Mouse (Mus musculus): Measurements from ENCODE around the gene 1700080E11Rik. TPM values are rescaled to one million over a fixed set of nuclear protein-coding genes. Genes with fewer than 3 reads are reported as not detected.
A peak's percentile ranks its signal among the peaks of the same experiment; 100 is the strongest.

Gene 1700080E11Rik
- polyA plus RNA-seq (2015; fragmentation: Nextera tagmentation; extraction: Ambion mirVana): not detected in 2 replicates

DNA sequence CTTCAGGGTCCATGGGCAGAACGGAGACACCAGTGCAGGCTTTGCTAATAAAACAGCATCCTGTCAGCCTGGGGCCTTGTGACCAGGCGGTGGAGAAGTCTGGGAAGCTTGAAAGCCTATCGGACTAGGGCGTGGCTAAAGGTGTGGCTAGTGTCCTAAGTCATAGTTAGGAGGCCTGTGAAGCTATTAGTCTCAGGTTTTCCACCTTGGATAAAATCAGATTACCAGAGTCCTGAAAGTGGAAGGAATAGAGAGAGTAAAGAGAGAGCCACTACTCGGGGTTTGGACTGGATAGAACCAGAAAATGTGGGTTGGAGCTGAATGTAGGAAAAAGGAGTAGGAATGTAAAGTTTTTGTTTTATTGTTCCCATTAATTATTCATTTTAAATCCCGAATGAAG lies at the start of gene 1700080E11Rik:
Gene 1700080E11Rik, minus strand, starts transcription at position 101 of the 400 bp plus-strand sequence.
- Histone ChIP-seq H3K9me3 (ENCODE audit: control insufficient read depth, low read length) (no peaks in the 10 kb centered on the region), H3K4me3 (replicated peaks; ENCODE audit: low read length) (no peak within 1 kb of the TSS), H3K9ac (replicated peaks; ENCODE audit: low read depth, low read length) (no peak within 1 kb of the TSS), H3K4me1 (replicated peaks; ENCODE audit: control insufficient read depth, insufficient read depth, low read length) (no peaks in the 10 kb centered on the region), H3K27me3 (replicated peaks; ENCODE audit: control insufficient read depth, insufficient read depth, low read length) (no peaks in the 10 kb centered on the region), H3K4me2 (ENCODE audit: low read length) (no peak within 1 kb of the TSS), H3K36me3 (ENCODE audit: control insufficient read depth, insufficient read depth) (no peaks in the 10 kb centered on the region), H3K27ac (ENCODE audit: low read length) (no peak within 1 kb of the TSS)
- no peak for ATAC-seq
- WGBS: 77% methylated on average over 6 of the region's 6 CpGs

DNA sequence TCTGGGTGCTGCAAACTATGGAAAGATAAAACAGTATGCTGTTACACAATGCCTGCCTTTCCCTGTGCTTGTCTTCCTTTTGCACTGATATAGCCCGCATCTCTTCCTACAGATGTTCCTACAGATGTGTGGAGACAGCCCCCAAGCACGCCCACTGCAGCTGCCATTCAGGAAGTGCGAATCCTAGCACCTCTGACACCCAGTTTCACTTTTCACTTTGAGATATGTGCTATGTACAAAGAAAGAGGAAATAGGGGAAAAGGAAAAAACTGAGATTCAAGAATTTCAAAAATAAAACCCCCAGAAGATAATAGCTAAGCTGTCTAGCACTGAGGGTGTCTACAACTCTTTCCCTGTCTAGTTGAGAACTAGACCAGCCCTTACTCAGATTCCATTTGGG lies 41.8 kb upstream of the 1700080E11Rik start:
- Histone ChIP-seq H3K27me3 (replicated peaks; ENCODE audit: control insufficient read depth, insufficient read depth, low read length) (no peaks in the 10 kb centered on the region), H3K4me1 (replicated peaks; ENCODE audit: control insufficient read depth, insufficient read depth, low read length) (no peaks in the 10 kb centered on the region), H3K9me3 (ENCODE audit: control insufficient read depth, low read length) (no peaks in the 10 kb centered on the region), H3K4me2 (ENCODE audit: low read length) (no peak overlapping the region), H3K9ac (replicated peaks; ENCODE audit: low read depth, low read length) (no peak overlapping the region), H3K36me3 (ENCODE audit: control insufficient read depth, insufficient read depth) (no peaks in the 10 kb centered on the region), H3K27ac (ENCODE audit: low read length) (no peak overlapping the region), H3K4me3 (replicated peaks; ENCODE audit: low read length) (no peak overlapping the region)
- 88% methylated on average over 3 of the region's 3 CpGs for WGBS
- no peak for ATAC-seq

DNA sequence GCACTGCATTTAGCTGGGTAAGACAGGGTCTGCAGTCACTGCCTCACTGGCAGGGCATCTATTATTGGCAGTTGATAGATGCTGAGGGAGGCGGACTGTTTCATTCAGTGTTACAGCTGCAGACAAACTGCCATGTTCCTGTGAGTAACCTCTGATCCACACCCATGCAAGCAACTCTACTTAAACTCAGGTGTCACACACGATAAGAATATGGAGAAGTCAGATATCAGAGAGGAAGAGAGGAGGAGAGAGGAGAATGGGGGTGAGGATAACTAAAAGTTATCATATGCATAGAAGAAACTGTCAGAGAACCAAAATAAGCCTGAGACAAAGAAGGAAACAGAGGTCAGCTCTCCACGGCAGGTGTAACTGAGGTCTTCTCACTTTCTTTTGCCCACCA lies 37.5 kb upstream of the 1700080E11Rik start:
- Histone ChIP-seq H3K27ac (ENCODE audit: low read length) (no peak overlapping the region), H3K9ac (replicated peaks; ENCODE audit: low read depth, low read length) (no peak overlapping the region), H3K4me3 (replicated peaks; ENCODE audit: low read length) (no peak overlapping the region), H3K4me2 (ENCODE audit: low read length) (no peak overlapping the region), H3K4me1 (replicated peaks; ENCODE audit: control insufficient read depth, insufficient read depth, low read length) (no peaks in the 10 kb centered on the region), H3K27me3 (replicated peaks; ENCODE audit: control insufficient read depth, insufficient read depth, low read length) (no peaks in the 10 kb centered on the region), H3K36me3 (ENCODE audit: control insufficient read depth, insufficient read depth) (no peaks in the 10 kb centered on the region), H3K9me3 (ENCODE audit: control insufficient read depth, low read length) (no peaks in the 10 kb centered on the region)
- ATAC-seq: no peak
- 94% methylated on average over 3 of the region's 3 CpGs for WGBS

DNA sequence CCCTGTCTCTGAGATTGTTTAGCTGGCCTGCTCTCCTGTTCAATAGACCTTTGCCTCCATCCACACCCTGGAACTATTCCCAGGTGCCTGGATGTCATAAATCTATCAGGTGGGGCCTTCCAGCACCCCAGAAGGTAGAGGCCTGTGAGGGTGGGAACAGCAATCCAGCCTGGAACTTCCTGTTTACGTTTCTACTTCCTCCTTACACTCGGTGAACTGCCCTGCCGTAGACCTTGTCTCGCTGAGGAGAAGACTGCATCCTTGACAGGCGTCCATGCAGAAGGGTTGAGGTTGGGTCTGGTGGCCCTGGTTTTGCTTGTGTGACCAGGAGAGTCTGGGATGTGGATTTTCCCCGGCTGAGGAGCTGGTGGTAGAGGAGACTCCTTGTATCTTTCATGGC lies 5.7 kb downstream of the 1700080E11Rik start:
- Histone ChIP-seq H3K4me3 (replicated peaks; ENCODE audit: low read length) (no peak overlapping the region), H3K4me2 (ENCODE audit: low read length) (no peak overlapping the region), H3K9ac (replicated peaks; ENCODE audit: low read depth, low read length) (no peak overlapping the region), H3K4me1 (replicated peaks; ENCODE audit: control insufficient read depth, insufficient read depth, low read length) (no peaks in the 10 kb centered on the region), H3K36me3 (ENCODE audit: control insufficient read depth, insufficient read depth) (no peaks in the 10 kb centered on the region), H3K27ac (ENCODE audit: low read length) (no peak overlapping the region), H3K9me3 (ENCODE audit: control insufficient read depth, low read length) (no peaks in the 10 kb centered on the region), H3K27me3 (replicated peaks; ENCODE audit: control insufficient read depth, insufficient read depth, low read length) (no peaks in the 10 kb centered on the region)
- ATAC-seq: no peak
- WGBS: 84% methylated on average over 6 of the region's 6 CpGs

DNA sequence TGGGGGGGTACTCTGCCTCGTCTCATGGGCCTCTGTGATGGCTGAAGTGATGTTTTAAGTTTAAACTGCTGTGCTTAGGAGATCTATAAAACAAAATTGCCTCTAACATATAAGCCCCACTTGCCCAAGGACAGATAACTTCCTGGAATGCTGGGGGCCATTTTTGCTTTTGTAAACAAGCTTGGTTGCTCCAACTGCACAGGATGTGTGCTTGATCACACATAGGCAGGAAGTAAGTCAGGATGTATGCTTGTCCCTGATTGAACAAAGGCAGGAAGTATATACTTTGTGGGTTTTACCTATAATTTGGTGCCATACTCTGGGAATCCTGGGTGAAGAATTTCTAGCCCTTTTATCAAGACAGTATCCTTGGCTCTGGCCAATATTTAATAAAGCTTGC lies 8.5 kb downstream of the 1700080E11Rik start:
- H3K9ac ChIP-seq (replicated peaks; ENCODE audit: low read depth, low read length): no peak overlapping the region
- no peaks in the 10 kb centered on the region for H3K27me3 ChIP-seq (replicated peaks; ENCODE audit: control insufficient read depth, insufficient read depth, low read length)
- no peak overlapping the region for H3K4me2 ChIP-seq (ENCODE audit: low read length)
- peaks cover 4% of the 10 kb centered on the region for H3K4me1 ChIP-seq (replicated peaks; ENCODE audit: control insufficient read depth, insufficient read depth, low read length)
- no peaks in the 10 kb centered on the region for H3K36me3 ChIP-seq (ENCODE audit: control insufficient read depth, insufficient read depth)
- H3K4me3 ChIP-seq (replicated peaks; ENCODE audit: low read length): no peak overlapping the region
- WGBS: 26% methylated on average over 1 of the region's 1 CpGs
- ATAC-seq: no peak
- no peak overlapping the region for H3K27ac ChIP-seq (ENCODE audit: low read length)
- H3K9me3 ChIP-seq (ENCODE audit: control insufficient read depth, low read length): no peaks in the 10 kb centered on the region

DNA sequence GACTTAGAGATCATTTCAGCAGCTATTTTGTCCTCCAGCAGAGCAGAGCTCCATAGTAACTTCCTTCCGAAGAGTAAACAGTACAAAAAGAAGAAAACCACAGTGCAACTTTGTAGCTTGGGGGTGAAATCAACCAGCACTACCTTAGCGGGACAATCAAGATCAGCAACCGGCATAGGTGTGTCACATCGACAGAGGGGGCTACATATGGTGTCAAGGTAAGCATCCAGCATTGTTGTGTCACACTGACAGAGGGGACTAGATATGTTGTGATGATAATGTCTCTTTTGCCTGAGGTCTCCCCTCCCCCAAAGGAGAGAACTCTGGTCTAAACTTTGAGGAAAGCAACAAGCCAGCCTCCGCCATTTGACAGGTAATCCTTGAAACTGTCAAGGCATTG lies 10.4 kb downstream of the 1700080E11Rik start:
- Histone ChIP-seq H3K36me3 (ENCODE audit: control insufficient read depth, insufficient read depth) (no peaks in the 10 kb centered on the region), H3K9ac (replicated peaks; ENCODE audit: low read depth, low read length) (no peak overlapping the region), H3K27ac (ENCODE audit: low read length) (no peak overlapping the region), H3K4me2 (ENCODE audit: low read length) (no peak overlapping the region), H3K9me3 (ENCODE audit: control insufficient read depth, low read length) (no peaks in the 10 kb centered on the region), H3K4me1 (replicated peaks; ENCODE audit: control insufficient read depth, insufficient read depth, low read length) (peaks cover 16% of the 10 kb centered on the region), H3K4me3 (replicated peaks; ENCODE audit: low read length) (no peak overlapping the region), H3K27me3 (replicated peaks; ENCODE audit: control insufficient read depth, insufficient read depth, low read length) (no peaks in the 10 kb centered on the region)
- ATAC-seq: no peak
- WGBS: 85% methylated on average over 5 of the region's 5 CpGs

DNA sequence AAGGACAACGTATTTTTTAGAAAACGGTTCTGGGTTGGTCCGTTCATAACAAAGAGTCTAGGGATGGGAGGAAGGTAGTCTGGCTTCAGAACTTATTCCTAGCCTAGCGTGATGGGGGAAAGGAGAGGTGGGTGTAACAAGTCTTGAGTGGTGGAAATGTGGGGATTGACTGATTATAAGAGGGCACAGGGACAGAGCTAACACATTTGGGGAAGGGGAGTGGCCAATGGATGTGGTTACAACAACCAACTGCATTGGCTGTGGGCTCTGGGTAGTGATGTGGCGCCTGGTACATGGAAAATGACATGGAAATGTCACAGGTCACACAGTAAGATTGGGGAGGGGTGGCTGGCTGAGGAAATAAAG lies 12.9 kb downstream of the 1700080E11Rik start:
- peak; percentile 55 for ATAC-seq
- WGBS: 21% methylated on average over 5 of the region's 5 CpGs

DNA sequence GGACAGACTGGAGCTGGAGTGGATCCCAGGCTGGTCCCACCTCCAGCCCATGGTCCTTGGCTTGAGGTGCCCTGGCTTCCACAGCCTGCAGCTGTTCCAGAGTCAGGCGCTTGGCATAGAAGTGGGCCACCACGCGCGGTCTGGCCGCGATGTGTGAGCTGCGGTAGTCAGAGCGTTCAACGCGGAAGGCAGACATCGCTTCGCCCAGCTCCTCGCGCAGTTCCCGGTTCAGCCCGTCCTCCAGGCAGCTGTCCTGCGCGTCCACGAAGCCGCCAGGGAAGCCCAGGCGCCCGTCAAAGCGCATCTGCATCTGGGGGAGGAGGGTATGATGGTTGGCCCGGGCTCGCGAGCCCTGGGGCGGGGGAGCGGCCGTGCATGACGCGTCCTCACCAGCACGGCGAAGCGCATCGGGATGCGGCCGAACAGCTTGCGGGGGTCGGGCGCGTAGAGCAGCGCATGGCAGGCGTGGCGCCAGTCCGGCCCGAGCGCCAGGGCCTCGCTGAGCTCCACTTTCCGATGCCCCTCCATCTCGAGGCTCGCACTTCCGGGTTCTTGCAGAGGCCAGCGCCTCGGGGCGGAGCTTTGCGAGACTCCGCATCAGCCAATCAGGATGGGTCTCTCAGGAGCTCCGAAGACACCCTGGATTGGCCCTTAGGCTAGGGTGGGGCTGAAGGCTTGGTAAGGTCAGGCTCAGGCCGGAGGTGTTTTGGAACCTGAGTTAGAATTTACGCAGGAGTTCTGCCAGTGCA lies 13.5 kb downstream of the 1700080E11Rik start, which contains the start of gene Nudt16:
Gene Nudt16, minus strand, starts transcription at position 572 of the 749 bp plus-strand sequence.
- peak within 1 kb of the TSS; percentile 67 for H3K27ac ChIP-seq (ENCODE audit: low read length)
- H3K9ac ChIP-seq (replicated peaks; ENCODE audit: low read depth, low read length): peak within 1 kb of the TSS; percentile 92
- H3K4me3 ChIP-seq (replicated peaks; ENCODE audit: low read length): peak within 1 kb of the TSS; percentile 86
- H3K36me3 ChIP-seq (ENCODE audit: control insufficient read depth, insufficient read depth): no peaks in the 10 kb centered on the region
- H3K4me1 ChIP-seq (replicated peaks; ENCODE audit: control insufficient read depth, insufficient read depth, low read length): peaks cover 20% of the 10 kb centered on the region
- no peaks in the 10 kb centered on the region for H3K9me3 ChIP-seq (ENCODE audit: control insufficient read depth, low read length)
- no peaks in the 10 kb centered on the region for H3K27me3 ChIP-seq (replicated peaks; ENCODE audit: control insufficient read depth, insufficient read depth, low read length)
- H3K4me2 ChIP-seq (ENCODE audit: low read length): peak within 1 kb of the TSS; percentile 93
- peak; percentile 99 for ATAC-seq
- WGBS: under 1% methylated on average over 60 of the region's 60 CpGs

More for the DNA sequence above, 12.9 kb downstream of the 1700080E11Rik start:
- Histone ChIP-seq H3K9ac (replicated peaks; ENCODE audit: low read depth, low read length) (peak overlapping the region; percentile 92), H3K27me3 (replicated peaks; ENCODE audit: control insufficient read depth, insufficient read depth, low read length) (no peaks in the 10 kb centered on the region), H3K36me3 (ENCODE audit: control insufficient read depth, insufficient read depth) (no peaks in the 10 kb centered on the region), H3K4me2 (ENCODE audit: low read length) (peak overlapping the region; percentile 93), H3K27ac (ENCODE audit: low read length) (peak overlapping the region; percentile 67), H3K4me1 (replicated peaks; ENCODE audit: control insufficient read depth, insufficient read depth, low read length) (peaks cover 20% of the 10 kb centered on the region), H3K9me3 (ENCODE audit: control insufficient read depth, low read length) (no peaks in the 10 kb centered on the region), H3K4me3 (replicated peaks; ENCODE audit: low read length) (peak overlapping the region; percentile 86)

DNA sequence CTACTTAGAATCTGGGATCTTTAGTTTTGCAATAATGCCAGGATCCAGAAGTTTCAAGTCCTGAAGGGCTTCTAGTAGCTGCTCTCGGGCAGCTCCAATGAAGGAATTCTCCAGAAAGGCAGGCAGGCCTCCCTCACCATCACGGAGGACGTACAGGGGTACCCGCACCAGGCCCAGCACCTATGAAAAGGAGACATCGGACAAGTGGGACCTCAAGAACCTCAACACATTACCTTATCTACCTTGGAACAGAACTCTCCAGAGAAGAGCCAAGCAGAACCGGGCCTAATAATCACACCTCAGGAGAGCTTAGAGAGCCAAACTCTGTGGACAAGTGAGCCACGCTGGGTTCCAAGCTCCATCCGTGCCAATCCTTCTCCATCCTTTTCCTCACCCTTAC lies 14.6 kb downstream of the 1700080E11Rik start:
- H3K9ac ChIP-seq (replicated peaks; ENCODE audit: low read depth, low read length): no peak overlapping the region
- no peak overlapping the region for H3K27ac ChIP-seq (ENCODE audit: low read length)
- peak overlapping the region; percentile 93 for H3K4me2 ChIP-seq (ENCODE audit: low read length)
- no peaks in the 10 kb centered on the region for H3K27me3 ChIP-seq (replicated peaks; ENCODE audit: control insufficient read depth, insufficient read depth, low read length)
- no peaks in the 10 kb centered on the region for H3K36me3 ChIP-seq (ENCODE audit: control insufficient read depth, insufficient read depth)
- ATAC-seq: no peak
- 95% methylated on average over 8 of the region's 8 CpGs for WGBS
- H3K9me3 ChIP-seq (ENCODE audit: control insufficient read depth, low read length): no peaks in the 10 kb centered on the region
- H3K4me3 ChIP-seq (replicated peaks; ENCODE audit: low read length): no peak overlapping the region
- H3K4me1 ChIP-seq (replicated peaks; ENCODE audit: control insufficient read depth, insufficient read depth, low read length): peaks cover 20% of the 10 kb centered on the region

All from forebrain, embryonic 16.5 days (tissue).